Mouse (Mus musculus) forebrain, embryonic 16.5 days (tissue): ENCODE measurements at regions not wholly inside any gene's neighbourhood (a gene's known extent, or its start where the extent isn't known, plus 50 kb on each side); places are given as distances from the start of the nearest gene placed in this dataset.

Experiments
- ATAC-seq: fragments of 200-750 bp; cut with Nextera tagmentation; 2 replicates; pipeline ENCODE4 v1.8.0; 2017; ENCODE audit warnings: mild to moderate bottlenecking, moderate library complexity
- H3K27ac ChIP-seq: fragments of 300-500 bp; sonication (generic); 2 replicates; pipeline ENCODE4 v1.5.1; 2014; ENCODE audit warnings: low read length, control low read depth
- H3K27me3 ChIP-seq: fragments of 300-500 bp; sonication (generic); replicated peaks from 2 replicates; pipeline ENCODE4 v1.6.1; 2014; ENCODE audit warnings: low read length; ENCODE audit not compliant: control insufficient read depth, insufficient read depth
- H3K36me3 ChIP-seq: fragments of 300-500 bp; sonication (generic); 2 replicates; pipeline ENCODE4 v1.6.1; 2014; ENCODE audit not compliant: control insufficient read depth, insufficient read depth
- H3K4me1 ChIP-seq: fragments of 300-500 bp; sonication (generic); replicated peaks from 2 replicates; pipeline ENCODE4 v1.6.1; 2014; ENCODE audit warnings: low read length; ENCODE audit not compliant: control insufficient read depth, insufficient read depth
- H3K4me2 ChIP-seq: fragments of 300-500 bp; sonication (generic); 2 replicates; pipeline ENCODE4 v1.6.1; 2014; ENCODE audit warnings: mild to moderate bottlenecking, low read length, control low read depth
- H3K4me3 ChIP-seq: fragments of 300-500 bp; sonication (generic); replicated peaks from 2 replicates; pipeline ENCODE4 v1.5.1; 2014; ENCODE audit warnings: mild to moderate bottlenecking, low read length, control low read depth
- H3K9ac ChIP-seq: fragments of 300-500 bp; sonication (generic); replicated peaks from 2 replicates; pipeline ENCODE4 v1.6.1; 2014; ENCODE audit warnings: low read depth, low read length, control low read depth
- H3K9me3 ChIP-seq: fragments of 300-500 bp; sonication (generic); 2 replicates; pipeline ENCODE4 v1.6.1; 2016; ENCODE audit warnings: low read length; ENCODE audit not compliant: control insufficient read depth
- WGBS: fragments of 180-500 bp; shearing (Covaris S2); extraction: QIAGEN DNeasy Blood & Tissue Kit; methylation state at CpG from one replicate; pipeline ENCODE4 v1.1.7; 2014; 5-methylcytosine and 5-hydroxymethylcytosine counted together

DNA sequence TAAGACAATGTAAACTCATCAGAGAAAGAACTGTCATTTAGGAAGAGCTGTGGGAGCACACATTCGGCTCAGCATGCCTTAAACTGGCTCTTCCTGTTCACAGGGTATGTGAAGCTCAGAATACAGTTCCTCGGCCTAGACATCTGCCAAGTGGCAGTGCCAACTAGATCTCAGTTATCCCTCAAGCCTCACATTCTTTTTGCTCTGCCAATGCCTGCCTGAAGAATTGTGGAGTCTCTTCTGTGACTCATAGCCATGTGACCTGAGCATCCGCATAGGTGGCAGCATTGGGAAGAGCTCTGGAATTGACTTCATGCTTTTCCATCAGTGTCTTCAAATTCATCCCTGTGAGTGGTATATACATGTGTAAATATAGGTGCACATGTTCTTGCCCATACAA lies 59.7 kb downstream of the Prlhr start:
- WGBS = 74% methylated on average over 3 of the region's 3 CpGs
- no peak overlapping the region for H3K4me2 ChIP-seq
- no peak overlapping the region for H3K9ac ChIP-seq
- no peaks in the 10 kb centered on the region for H3K9me3 ChIP-seq
- no peak for ATAC-seq
- H3K4me3 ChIP-seq = no peak overlapping the region
- no peaks in the 10 kb centered on the region for H3K4me1 ChIP-seq
- H3K36me3 ChIP-seq = no peaks in the 10 kb centered on the region
- H3K27ac ChIP-seq = no peak overlapping the region
- no peaks in the 10 kb centered on the region for H3K27me3 ChIP-seq

DNA sequence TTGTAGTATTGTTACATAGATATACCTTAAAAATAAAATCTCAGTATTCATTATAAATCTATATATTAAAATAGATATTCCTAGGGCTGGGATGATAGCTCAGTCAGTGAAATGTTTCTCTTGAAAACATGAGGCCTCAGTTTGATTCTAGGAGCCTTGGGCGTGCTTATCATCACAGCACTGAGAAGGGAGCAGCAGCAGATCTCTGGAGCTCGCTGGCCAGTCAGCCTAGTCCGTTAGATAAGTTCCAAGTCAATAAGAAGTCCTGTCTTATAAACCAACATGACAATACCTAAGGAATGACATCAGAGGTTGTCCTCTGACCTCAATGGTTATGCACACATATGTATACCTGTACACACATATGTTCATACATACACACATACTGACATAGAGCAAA lies 68.7 kb downstream of the Prlhr start:
- whole genome bisulfite sequencing = 90% methylated on average over 3 of the region's 3 CpGs
- no peak overlapping the region for H3K9ac ChIP-seq
- no peaks in the 10 kb centered on the region for H3K9me3 ChIP-seq
- no peaks in the 10 kb centered on the region for H3K27me3 ChIP-seq
- H3K4me2 ChIP-seq = no peak overlapping the region
- H3K27ac ChIP-seq = no peak overlapping the region
- H3K36me3 ChIP-seq = no peaks in the 10 kb centered on the region
- no peak overlapping the region for H3K4me3 ChIP-seq
- no peak for ATAC-seq
- no peaks in the 10 kb centered on the region for H3K4me1 ChIP-seq

DNA sequence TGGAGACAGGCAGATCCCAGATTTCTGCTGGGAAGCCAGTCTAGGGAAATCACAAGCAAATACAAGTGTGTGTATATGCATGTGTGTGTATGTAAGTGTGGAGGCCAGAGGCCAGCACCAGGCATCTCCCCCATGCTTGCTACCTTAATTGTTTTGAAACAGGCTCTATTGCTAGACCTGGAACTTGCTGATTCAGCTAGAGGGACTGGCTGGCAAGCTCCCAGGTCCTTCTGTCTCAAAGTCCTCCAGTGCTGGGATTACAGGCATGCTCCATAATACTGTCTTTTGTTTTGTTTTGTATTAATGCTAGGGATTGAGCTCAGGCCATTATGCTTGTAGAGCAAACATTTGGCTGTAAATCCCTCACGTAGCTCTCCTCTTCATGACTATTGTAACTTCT lies 70.4 kb downstream of the Prlhr start:
- H3K27ac ChIP-seq = no peak overlapping the region
- H3K4me2 ChIP-seq = no peak overlapping the region
- no peaks in the 10 kb centered on the region for H3K9me3 ChIP-seq
- H3K4me3 ChIP-seq = no peak overlapping the region
- no peak for ATAC-seq
- no peak overlapping the region for H3K9ac ChIP-seq
- H3K36me3 ChIP-seq = no peaks in the 10 kb centered on the region
- 15% methylated on average over 1 of the region's 1 CpGs for WGBS
- H3K27me3 ChIP-seq = no peaks in the 10 kb centered on the region
- no peaks in the 10 kb centered on the region for H3K4me1 ChIP-seq

GRCm38 (mm10) chr19:60396604-60397003 lies 71.5 kb downstream of the Prlhr start:
- 42% methylated on average over 5 of the region's 5 CpGs for WGBS
- Histone ChIP-seq H3K4me3 (no peak overlapping the region), H3K36me3 (no peaks in the 10 kb centered on the region), H3K4me1 (no peaks in the 10 kb centered on the region), H3K27me3 (no peaks in the 10 kb centered on the region), H3K9ac (no peak overlapping the region), H3K9me3 (no peaks in the 10 kb centered on the region), H3K27ac (no peak overlapping the region), H3K4me2 (no peak overlapping the region)
- ATAC-seq = no peak

- Histone ChIP-seq H3K4me3 (no peak overlapping the region), H3K36me3 (no peaks in the 10 kb centered on the region), H3K9ac (no peak overlapping the region), H3K9me3 (no peaks in the 10 kb centered on the region), H3K27me3 (no peaks in the 10 kb centered on the region), H3K4me2 (no peak overlapping the region), H3K4me1 (no peaks in the 10 kb centered on the region), H3K27ac (no peak overlapping the region)
- no peak for ATAC-seq
- 83% methylated on average over 3 of the region's 3 CpGs for WGBS
Measured at GRCm38 (mm10) chr19:60386563-60387241, 81.4 kb downstream of the Prlhr start.

- no peak overlapping the region for H3K4me3 ChIP-seq
- no peak overlapping the region for H3K27ac ChIP-seq
- no peak overlapping the region for H3K4me2 ChIP-seq
- H3K36me3 ChIP-seq = no peaks in the 10 kb centered on the region
- 63% methylated on average over 5 of the region's 5 CpGs for WGBS
- no peak for ATAC-seq
- H3K9ac ChIP-seq = no peak overlapping the region
- H3K4me1 ChIP-seq = no peaks in the 10 kb centered on the region
- H3K9me3 ChIP-seq = no peaks in the 10 kb centered on the region
- no peaks in the 10 kb centered on the region for H3K27me3 ChIP-seq
Measured at GRCm38 (mm10) chr19:60384721-60385120, 83.4 kb downstream of the Prlhr start.

DNA sequence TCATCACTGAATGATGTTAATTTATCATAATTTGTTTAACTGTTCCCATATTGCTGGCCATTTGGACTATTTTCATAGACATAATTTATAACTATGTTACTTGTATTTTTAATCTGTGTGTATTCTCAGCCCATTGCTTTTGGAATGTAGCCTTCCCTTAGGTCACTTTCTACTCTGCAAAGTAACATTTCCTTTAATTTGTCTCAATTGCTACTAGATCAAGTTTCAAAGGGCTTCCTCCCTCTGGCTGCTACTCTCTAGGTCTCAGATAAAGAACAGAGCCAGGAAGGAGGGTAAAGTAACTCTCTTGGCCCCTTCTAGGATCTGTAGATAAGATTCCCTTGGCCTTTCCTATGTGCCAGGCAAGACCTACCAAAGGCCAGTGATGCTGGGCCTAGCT lies 85.4 kb downstream of the Prlhr start:
- no peak overlapping the region for H3K4me2 ChIP-seq
- ATAC-seq = no peak
- H3K9ac ChIP-seq = no peak overlapping the region
- no peaks in the 10 kb centered on the region for H3K27me3 ChIP-seq
- no peak overlapping the region for H3K4me3 ChIP-seq
- no peaks in the 10 kb centered on the region for H3K9me3 ChIP-seq
- H3K4me1 ChIP-seq = no peaks in the 10 kb centered on the region
- no peaks in the 10 kb centered on the region for H3K36me3 ChIP-seq
- H3K27ac ChIP-seq = no peak overlapping the region

DNA sequence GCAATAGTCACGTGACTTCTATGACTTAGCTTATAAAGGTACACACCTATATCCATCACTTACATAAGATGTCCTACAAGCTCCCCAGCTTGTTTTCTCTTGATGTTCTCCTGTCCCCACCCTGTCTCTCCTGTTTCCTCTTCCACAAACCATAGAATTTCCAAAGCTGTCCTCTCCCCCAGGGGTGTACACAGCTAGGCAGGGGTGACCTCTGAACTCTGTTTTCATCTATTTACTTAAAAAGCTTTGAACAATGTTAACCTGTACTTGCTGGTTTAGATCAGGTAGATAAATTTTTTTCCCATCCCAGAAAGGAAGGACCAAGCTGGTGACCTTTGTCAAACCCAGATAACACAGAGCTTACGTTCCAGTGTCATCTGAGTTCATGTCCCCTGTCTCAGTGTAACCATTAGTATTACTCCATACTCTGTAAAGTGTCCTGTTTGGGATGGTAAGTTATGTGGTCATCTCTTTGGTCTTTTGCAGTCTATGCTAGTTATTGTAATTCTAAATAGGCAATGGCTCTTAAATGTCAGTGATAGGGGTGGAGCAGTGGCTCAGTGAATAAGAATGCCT lies 89.0 kb downstream of the Prlhr start:
- Histone ChIP-seq H3K9me3 (no peaks in the 10 kb centered on the region), H3K27ac (no peak overlapping the region), H3K4me3 (no peak overlapping the region), H3K4me2 (no peak overlapping the region), H3K36me3 (no peaks in the 10 kb centered on the region), H3K4me1 (no peaks in the 10 kb centered on the region), H3K9ac (no peak overlapping the region), H3K27me3 (no peaks in the 10 kb centered on the region)
- WGBS = 85% methylated on average over 2 of the region's 2 CpGs
- ATAC-seq = no peak

GRCm38 (mm10) chr19:60363988-60364599 lies 104.0 kb downstream of the Prlhr start:
- no peak overlapping the region for H3K27ac ChIP-seq
- no peaks in the 10 kb centered on the region for H3K36me3 ChIP-seq
- H3K4me1 ChIP-seq = peaks cover 7% of the 10 kb centered on the region; the same call in 1 of the 2 replicates
- ATAC-seq = peak; percentile 55
- no peaks in the 10 kb centered on the region for H3K27me3 ChIP-seq
- no peak overlapping the region for H3K4me2 ChIP-seq
- H3K9me3 ChIP-seq = no peaks in the 10 kb centered on the region
- no peak overlapping the region for H3K9ac ChIP-seq
- 17% methylated on average over 4 of the region's 4 CpGs for WGBS
- no peak overlapping the region for H3K4me3 ChIP-seq
